Mouse (Mus musculus): Measurements from ENCODE around the gene B3gnt7.

The B3gnt7 gene

GRCm38 (mm10) chr1:86343969-86344861 is 41.6 kb downstream of the B3gnt7 start:
- no peak for DNase-seq (ENCODE audit: low spot score in 2 of 2)

- no peak for DNase-seq (ENCODE audit: low spot score in 2 of 2)
Observed at GRCm38 (mm10) chr1:86345069-86345468, 42.4 kb downstream of the B3gnt7 start.

- DNase-seq (ENCODE audit: low spot score in 2 of 2) = no peak
Observed at GRCm38 (mm10) chr1:86345956-86346355, 43.3 kb downstream of the B3gnt7 start.

- DNase-seq (ENCODE audit: low spot score in 2 of 2) = no peak
Observed at GRCm38 (mm10) chr1:86346851-86347715, 44.5 kb downstream of the B3gnt7 start.

- DNase-seq (ENCODE audit: low spot score in 2 of 2) = no peak
Observed at GRCm38 (mm10) chr1:86347716-86348045, 45.0 kb downstream of the B3gnt7 start.

GRCm38 (mm10) chr1:86348083-86348482 is 45.5 kb downstream of the B3gnt7 start:
- DNase-seq (ENCODE audit: low spot score in 2 of 2) = no peak

- DNase-seq (ENCODE audit: low spot score in 2 of 2) = no peak
Observed at GRCm38 (mm10) chr1:86348801-86349200, 46.2 kb downstream of the B3gnt7 start.

GRCm38 (mm10) chr1:86349201-86349600 is 46.6 kb downstream of the B3gnt7 start:
- DNase-seq (ENCODE audit: low spot score in 2 of 2) = no peak

- no peak for DNase-seq (ENCODE audit: low spot score in 2 of 2)
Observed at GRCm38 (mm10) chr1:86349696-86350095, 47.1 kb downstream of the B3gnt7 start.

- no peak for DNase-seq (ENCODE audit: low spot score in 2 of 2)
Observed at GRCm38 (mm10) chr1:86350576-86350975, 47.9 kb downstream of the B3gnt7 start.

GRCm38 (mm10) chr1:86354186-86354585 is 51.6 kb downstream of the B3gnt7 start:
- no peak for DNase-seq (ENCODE audit: low spot score in 2 of 2)

Measured in right cerebral cortex, adult 2 months (tissue).